Mouse (Mus musculus) frontal cortex, adult (tissue): ENCODE measurements around the gene Esrrg.

Source experiments
- ATAC-seq: cut with Nextera tagmentation; 2 replicates; pipeline ENCODE4 v1.9.2; 2017; ENCODE audit warnings: mild to moderate bottlenecking, moderate library complexity, mixed read lengths; ENCODE audit not compliant: low TSS enrichment

The Esrrg gene

DNA sequence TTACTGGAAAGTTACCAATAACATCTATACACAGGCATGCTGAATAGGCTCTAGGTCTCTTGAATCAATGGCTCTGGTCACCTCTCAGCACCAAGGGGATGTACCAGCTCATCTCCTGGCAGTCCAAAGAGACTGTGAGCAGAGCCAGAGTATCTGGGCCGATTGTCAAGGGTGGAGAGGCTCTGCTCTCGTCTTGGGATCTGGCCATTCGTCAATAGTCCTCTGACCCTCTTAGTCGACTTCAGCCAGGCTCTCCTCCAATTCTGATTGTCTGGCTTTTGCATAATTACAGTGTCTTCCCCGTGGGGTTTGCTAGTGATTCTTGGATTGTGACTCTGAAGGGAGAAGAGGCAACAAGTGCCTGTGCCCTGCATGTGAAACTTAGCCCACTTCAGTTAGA, 41.3 kb downstream of the Esrrg start:
- ATAC-seq, result no peak

GRCm38 (mm10) chr1:187650786-187651687, 42.4 kb downstream of the Esrrg start:
- ATAC-seq, result peak; percentile 25

- ATAC-seq, result peak; percentile 66
Observed at GRCm38 (mm10) chr1:187651688-187652241, 43.2 kb downstream of the Esrrg start.

DNA sequence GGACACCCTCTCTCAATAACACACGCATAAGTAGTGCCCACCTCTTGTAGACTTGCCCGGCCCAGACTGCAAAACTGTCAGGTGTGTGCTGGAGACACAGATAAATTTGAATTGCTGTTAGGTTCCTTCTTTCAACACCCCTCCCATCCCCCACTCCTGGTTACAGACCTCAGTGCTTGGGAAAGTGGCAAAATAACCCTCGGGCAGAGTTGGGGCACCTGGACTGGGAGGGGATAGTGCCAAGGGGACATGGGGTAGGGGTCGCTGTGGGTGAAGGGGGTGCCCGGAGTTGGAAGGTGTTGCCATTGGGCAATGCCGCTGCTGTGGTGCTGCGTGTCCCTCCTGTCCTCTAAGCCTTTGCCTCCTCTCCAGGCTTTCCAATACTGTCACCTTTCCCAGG, 43.9 kb downstream of the Esrrg start:
- no peak for ATAC-seq

- no peak for ATAC-seq
Observed at GRCm38 (mm10) chr1:187653390-187653789, 44.8 kb downstream of the Esrrg start.

- ATAC-seq, result no peak
Observed at GRCm38 (mm10) chr1:187660963-187661362, 52.4 kb downstream of the Esrrg start.

DNA sequence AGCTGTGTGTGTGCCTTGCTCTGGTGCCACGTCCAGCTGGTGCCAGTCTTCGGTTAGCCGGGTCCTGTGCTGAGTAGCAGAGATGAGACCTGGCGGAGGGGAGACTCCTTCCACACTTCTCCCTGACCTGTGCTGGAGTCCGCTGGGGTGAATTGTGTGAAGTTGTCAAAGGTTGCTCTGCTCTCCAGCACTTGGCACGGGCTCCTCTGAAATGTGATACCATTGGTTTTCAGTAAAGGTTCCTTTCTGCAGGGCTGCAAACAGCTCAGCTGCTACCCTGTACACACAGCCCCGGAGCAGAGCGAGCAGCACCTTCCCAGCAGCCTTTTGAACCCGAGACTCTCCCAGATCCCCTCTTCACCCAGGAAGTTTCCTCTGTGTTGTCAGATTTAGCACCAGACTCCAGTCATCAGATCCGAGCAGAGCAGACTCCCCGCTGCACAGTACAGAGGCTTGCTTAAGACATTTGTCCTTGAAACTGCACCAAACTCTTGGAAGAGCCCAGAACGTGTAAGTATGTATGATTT, 53.6 kb downstream of the Esrrg start:
- peak; percentile 66 for ATAC-seq

GRCm38 (mm10) chr1:187663376-187663775, 54.8 kb downstream of the Esrrg start:
- ATAC-seq, result no peak

DNA sequence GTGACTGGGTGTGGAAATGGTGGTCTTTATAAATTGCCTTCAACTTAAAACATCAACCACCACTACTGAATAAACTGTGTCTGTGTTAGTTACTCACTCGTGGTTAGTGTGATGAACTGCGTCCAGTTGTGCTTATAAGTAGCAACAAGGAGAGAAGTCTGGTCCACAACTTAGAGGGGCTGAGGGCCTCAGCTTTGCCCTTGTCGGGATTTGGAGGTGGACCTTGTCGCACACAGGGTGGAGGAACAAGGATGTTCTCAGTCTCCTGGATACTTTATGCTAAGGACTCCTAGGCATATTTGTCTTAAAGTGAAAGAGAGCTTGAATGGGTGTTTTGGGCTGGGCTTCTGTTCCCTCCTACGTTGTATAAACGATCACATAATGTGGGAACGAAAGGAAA, 55.7 kb downstream of the Esrrg start:
- ATAC-seq, result no peak

GRCm38 (mm10) chr1:187665901-187666600, 57.5 kb downstream of the Esrrg start:
- ATAC-seq, result no peak

DNA sequence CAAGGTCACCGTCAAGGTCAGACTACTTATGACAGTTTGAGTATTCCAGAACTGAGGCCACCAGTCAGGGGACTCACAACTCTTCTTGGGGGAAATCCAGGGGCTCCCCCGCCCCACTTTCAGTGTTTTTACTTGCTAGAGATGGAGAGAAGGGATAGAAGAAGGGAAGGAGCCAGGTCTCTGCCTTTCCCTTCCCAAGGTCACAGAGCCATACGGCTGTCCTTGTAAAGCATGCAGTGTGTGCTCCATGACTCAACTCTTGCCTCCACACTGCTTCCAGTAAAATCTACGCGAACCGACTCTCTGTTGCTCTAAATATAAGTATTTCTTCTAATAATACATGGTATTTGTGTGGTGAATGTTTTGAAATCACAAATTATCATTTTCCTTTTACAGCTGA, 61.2 kb downstream of the Esrrg start:
- ATAC-seq, result no peak

DNA sequence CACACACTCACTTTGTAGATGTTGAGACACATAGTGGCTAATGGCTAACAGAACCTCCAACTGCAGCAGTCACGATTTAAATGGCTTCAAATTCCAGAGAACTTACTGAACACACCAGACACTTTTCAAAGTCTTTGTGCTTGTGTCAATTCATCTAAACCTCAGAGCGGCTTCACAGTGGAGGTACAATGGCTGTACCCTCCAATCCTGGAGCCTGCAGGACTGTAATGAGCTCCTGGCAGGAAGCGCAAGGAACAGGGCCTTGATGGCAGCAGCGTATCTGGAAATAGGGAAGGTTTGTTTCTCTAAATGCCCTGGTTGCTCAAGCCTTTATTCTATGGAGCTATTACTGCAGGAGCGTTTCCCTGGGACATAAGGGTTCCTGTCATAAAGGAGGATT, 63.9 kb downstream of the Esrrg start:
- ATAC-seq, result no peak

DNA sequence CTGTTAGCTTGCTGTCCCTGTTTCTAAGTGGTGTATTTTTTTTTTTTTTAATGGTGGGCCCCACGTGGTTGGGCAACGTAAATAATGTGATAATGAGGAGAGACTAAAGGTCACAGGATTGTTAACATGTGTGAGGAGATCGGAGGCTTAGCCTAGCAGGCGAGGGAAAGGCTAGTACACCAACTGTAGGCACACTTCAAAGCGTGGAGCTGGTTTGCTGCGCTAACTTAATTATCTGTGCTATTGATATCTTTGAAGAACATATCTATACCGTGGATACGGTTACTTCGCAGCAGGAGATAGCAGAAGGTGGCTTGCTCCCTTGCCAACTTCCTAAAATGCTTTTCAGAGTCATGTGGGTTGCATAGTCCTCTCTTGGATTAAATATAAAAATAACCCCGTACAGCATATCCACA, 66.2 kb downstream of the Esrrg start:
- ATAC-seq, result peak; percentile 57

DNA sequence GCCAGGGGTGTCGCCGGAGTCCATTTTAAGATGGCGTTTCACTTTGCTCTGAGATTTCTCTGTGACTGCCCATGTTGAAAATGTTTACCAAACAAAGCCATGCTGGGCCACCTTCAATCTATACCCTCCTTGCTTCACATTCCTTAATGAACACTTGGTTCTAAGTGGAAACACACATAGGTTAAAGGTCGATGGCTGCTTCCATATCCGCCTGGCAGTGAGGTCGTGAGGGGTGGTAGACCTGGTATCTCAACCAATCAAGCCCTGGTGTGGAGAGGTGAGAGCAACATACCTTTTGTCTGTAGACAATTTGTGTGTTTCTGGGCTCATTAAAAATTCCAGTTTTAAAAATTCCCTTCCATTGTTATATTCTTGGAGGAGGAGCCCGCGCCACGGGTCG, 68.0 kb downstream of the Esrrg start:
- ATAC-seq, result no peak

GRCm38 (mm10) chr1:187679246-187679645, 70.7 kb downstream of the Esrrg start:
- no peak for ATAC-seq

DNA sequence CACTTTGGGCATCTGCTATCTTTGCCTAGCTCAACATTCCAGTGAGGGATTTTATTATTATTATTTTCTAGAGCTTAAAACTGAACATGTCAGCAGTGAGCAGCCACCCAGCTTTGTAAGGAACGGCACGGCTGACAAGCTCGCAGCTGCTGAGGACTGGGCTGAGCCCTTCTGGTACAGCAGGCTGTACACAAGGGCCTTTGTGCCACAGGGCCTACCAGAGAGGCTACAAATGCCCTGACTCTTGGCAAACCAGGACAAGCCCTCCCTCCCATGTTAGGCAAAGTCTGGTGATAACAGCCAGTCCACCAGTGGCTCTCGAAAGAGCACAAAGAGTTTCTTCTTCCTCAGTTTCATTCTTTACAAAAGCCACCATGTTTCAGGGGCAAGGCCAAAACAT, 75.9 kb downstream of the Esrrg start:
- ATAC-seq, result peak; percentile 27; the same call in 1 of the 2 replicates

GRCm38 (mm10) chr1:187691846-187692525, 83.4 kb downstream of the Esrrg start:
- no peak for ATAC-seq

- no peak for ATAC-seq
Observed at GRCm38 (mm10) chr1:187694865-187695264, 86.3 kb downstream of the Esrrg start.

DNA sequence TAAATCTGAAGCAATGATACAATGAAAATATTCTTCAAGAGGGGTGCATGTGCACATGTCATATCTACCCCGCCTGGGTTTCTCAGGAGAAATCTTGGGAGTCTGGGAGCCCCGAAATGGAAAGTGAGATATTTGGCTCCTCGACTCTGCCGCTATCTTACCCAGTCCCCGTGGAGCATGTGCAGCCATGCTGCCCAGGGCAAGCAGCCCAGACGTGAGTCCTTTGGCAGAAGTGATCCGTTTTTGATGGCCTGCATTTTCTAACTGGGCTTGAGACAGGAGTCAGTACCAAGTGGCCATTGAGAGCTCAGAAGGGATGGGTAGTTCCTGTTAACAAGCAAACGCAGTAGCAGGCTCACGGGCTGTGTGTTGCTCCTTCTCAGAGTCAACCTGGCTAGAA, 89.6 kb downstream of the Esrrg start:
- ATAC-seq, result no peak

DNA sequence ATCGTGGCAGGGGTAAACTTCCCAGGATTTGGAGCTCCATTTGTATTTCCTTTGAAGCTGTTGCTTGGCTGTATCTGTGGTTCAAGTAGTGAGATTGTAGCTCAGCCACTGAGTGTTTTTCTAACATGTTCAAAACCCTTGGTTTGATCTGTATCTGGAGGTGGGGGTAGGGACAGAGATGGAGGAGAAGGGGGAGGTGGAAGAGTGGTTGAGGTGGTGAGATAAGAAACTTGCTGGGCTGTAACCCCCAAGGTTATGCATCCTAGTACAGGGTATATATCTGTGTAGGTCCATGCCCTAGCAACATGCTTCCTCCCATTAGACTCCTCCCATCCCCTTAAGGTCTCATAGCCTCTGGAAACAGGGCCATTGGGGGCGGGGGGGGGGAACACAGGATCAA, 92.4 kb downstream of the Esrrg start:
- ATAC-seq, result no peak

DNA sequence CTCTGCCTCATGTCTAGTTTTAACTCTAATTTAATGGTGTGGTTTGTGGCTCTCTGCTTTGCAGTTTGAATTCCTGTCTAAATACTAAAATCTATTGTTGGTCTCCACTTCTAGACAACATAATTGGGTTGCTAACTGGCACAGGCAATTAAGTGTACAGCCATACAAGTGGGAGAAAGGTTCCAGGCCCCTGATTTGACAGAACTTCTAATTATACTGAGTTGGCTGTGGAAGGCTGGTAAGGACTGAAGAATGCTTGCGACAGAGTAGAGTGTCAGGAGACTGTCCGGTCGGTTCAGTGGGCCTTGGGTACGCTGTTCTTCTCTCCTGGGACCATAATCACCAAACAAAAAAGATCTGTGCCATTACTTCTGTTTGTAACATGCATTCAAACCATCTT, 96.3 kb downstream of the Esrrg start:
- no peak for ATAC-seq

- ATAC-seq, result no peak
Observed at GRCm38 (mm10) chr1:187705348-187705747, 96.8 kb downstream of the Esrrg start.
